Mouse (Mus musculus) ES-E14 (cell line): Measurements from ENCODE around the gene Ipo11. TPM values are rescaled to one million over a fixed set of nuclear protein-coding genes. Genes with fewer than 3 reads are reported as not detected.

Experiments
- DNase-seq: peaks from one replicate; pipeline ENCODE4 v3.0.0-alpha.2; 2013; ENCODE audit warnings: low read depth, low spot score
- H3K27ac ChIP-seq: 2 replicates; pipeline ENCODE4 v1.5.1; 2012; ENCODE audit warnings: low read depth, mild to moderate bottlenecking, low read length, moderate library complexity, mixed read lengths; ENCODE audit not compliant: poor library complexity, insufficient read depth, severe bottlenecking
- H3K36me3 ChIP-seq: 2 replicates; pipeline ENCODE4 v1.6.1; 2012; ENCODE audit warnings: mild to moderate bottlenecking, low read length, moderate library complexity, mixed read lengths; ENCODE audit not compliant: control insufficient read depth, poor library complexity, insufficient read depth, severe bottlenecking
- H3K4me1 ChIP-seq, 2 experiments: fragments of 150-350 bp in 1 of 2; sonication (generic) in 1 of 2; 2 replicates each; pipeline ENCODE4 v1.6.1; 2012; ENCODE audit warnings: low read length in 2 of 2, mild to moderate bottlenecking in 1 of 2, mixed read lengths in 1 of 2; ENCODE audit not compliant: control insufficient read depth in 2 of 2, insufficient read depth in 2 of 2, poor library complexity in 1 of 2
- H3K4me3 ChIP-seq, 2 experiments: fragments of 150-350 bp in 1 of 2; sonication (generic) in 1 of 2; 2 replicates each; pipeline ENCODE4 v1.5.1; 2012; ENCODE audit warnings: low read length in 2 of 2, low read depth in 1 of 2, mild to moderate bottlenecking in 1 of 2, mixed read lengths in 1 of 2; ENCODE audit not compliant: insufficient read depth in 1 of 2, poor library complexity in 1 of 2, severe bottlenecking in 1 of 2
- H3K9ac ChIP-seq: 2 replicates; pipeline ENCODE4 v1.6.1; 2012; ENCODE audit warnings: low read depth, mild to moderate bottlenecking, low read length, mixed read lengths; ENCODE audit not compliant: poor library complexity, insufficient read depth, severe bottlenecking
- H3K9me3 ChIP-seq: fragments of 150-350 bp; sonication (generic); 2 replicates; pipeline ENCODE4 v1.6.1; 2012; ENCODE audit warnings: low read depth, mild to moderate bottlenecking, low read length; ENCODE audit not compliant: control insufficient read depth, insufficient read depth
- CHD2 ChIP-seq: IDR thresholded peaks from 2 replicates; pipeline ENCODE4 v1.6.1; 2014; ENCODE audit warnings: mild to moderate bottlenecking, low read depth, low read length, inconsistent platforms
- HCFC1 ChIP-seq: IDR thresholded peaks from 2 replicates; pipeline ENCODE4 v1.6.1; 2012; ENCODE audit warnings: low read length, inconsistent platforms, borderline replicate concordance; ENCODE audit not compliant: insufficient read depth
- MAFK ChIP-seq: IDR thresholded peaks from 2 replicates; pipeline ENCODE4 v1.6.1; 2014; ENCODE audit warnings: mild to moderate bottlenecking, low read depth, low read length, inconsistent platforms; ENCODE audit not compliant: insufficient read depth
- ZC3H11A ChIP-seq: IDR thresholded peaks from 2 replicates; pipeline ENCODE4 v1.6.1; 2012; ENCODE audit warnings: low read depth, mild to moderate bottlenecking, inconsistent platforms, low read length, borderline replicate concordance
- ZNF384 ChIP-seq: IDR thresholded peaks from 2 replicates; pipeline ENCODE4 v1.6.1; 2012; ENCODE audit warnings: low read depth, low read length, inconsistent platforms
- in situ Hi-C, 2 experiments: fragments of 600-800 bp; cut with MboI; formaldehyde crosslinking; loops; one replicate each; pipeline ENCODE4 v1.15.1; 2025; ENCODE audit warnings: low sequenced_read_pairs in 2 of 2, inconsistent platforms in 1 of 2; ENCODE audit not compliant: unreplicated experiment in 2 of 2
- total RNA-seq: library from RNA; depleted of rRNA; stranded (reverse); fragments of 300-350 nt; gene quantifications from 2 replicates; pipeline ENCODE4 v1.2.3, GENCODE M21; 2012

Ipo11 gene
- total RNA-seq, 1 experiment: 68.6 TPM

GRCm38 (mm10) chr13:106954880-106955279 lies 18.1 kb upstream of the Ipo11 start:
- no peak for DNase-seq

GRCm38 (mm10) chr13:106947583-106947982 lies 10.8 kb upstream of the Ipo11 start:
- Histone ChIP-seq H3K4me3 (peak overlapping the region; percentile 78 to 97), H3K27ac (no peak overlapping the region), H3K4me1 (peaks cover 2% of the 10 kb centered on the region in 2 experiments; a peak in 1 of 4 replicates), H3K9me3 (no peaks in the 10 kb centered on the region), H3K36me3 (peaks cover 14% of the 10 kb centered on the region), H3K9ac (peak overlapping the region; percentile 97)
- no peak for DNase-seq
- no peak for TF ChIP-seq CHD2
- TF ChIP-seq ZC3H11A: no peak
- TF ChIP-seq MAFK: no peak
- no peak for TF ChIP-seq ZNF384
- no peak for TF ChIP-seq HCFC1
- in situ Hi-C loops: no loop called here

More at GRCm38 (mm10) chr13:106954880-106955279, 18.1 kb upstream of the Ipo11 start:
- Histone ChIP-seq H3K36me3 (peaks cover 26% of the 10 kb centered on the region), H3K27ac (no peak overlapping the region), H3K4me3 (no peak overlapping the region), H3K9me3 (no peaks in the 10 kb centered on the region), H3K9ac (no peak overlapping the region), H3K4me1 (no peaks in the 10 kb centered on the region)
- in situ Hi-C loops: no loop called here
- TF ChIP-seq MAFK (no peak), HCFC1 (no peak)

- Histone ChIP-seq H3K9ac (peak within 1 kb of the TSS; percentile 97), H3K4me1 (peaks cover 2% of the 10 kb centered on the region in 2 experiments; a peak in 1 of 4 replicates), H3K36me3 (peaks cover 12% of the 10 kb centered on the region), H3K9me3 (no peaks in the 10 kb centered on the region), H3K27ac (peak within 1 kb of the TSS; percentile 78), H3K4me3 (peak within 1 kb of the TSS; percentile 78 to 97)
- in situ Hi-C loops: no loop called here
- TF ChIP-seq HCFC1 (peak; percentile 92), CHD2 (peak; percentile 27; the same call in 1 of the 2 replicates), ZC3H11A (no peak), MAFK (no peak), ZNF384 (peak; percentile 6; the same call in 1 of the 2 replicates)
- peak; percentile 87 for DNase-seq
These were observed 10.1 kb upstream of the Ipo11 start, which contains the start of gene Dimt1 for GRCm38 (mm10) chr13:106946594-106947540. Gene Dimt1 (plus strand): TSS chr13:106947127.

- in situ Hi-C loops: no loop called here
- Histone ChIP-seq H3K9ac (no peak overlapping the region), H3K4me1 (peaks cover 2% of the 10 kb centered on the region in 2 experiments; a peak in 1 of 4 replicates), H3K27ac (no peak overlapping the region), H3K36me3 (peaks cover 10% of the 10 kb centered on the region), H3K9me3 (no peaks in the 10 kb centered on the region), H3K4me3 (no peak overlapping the region)
- DNase-seq: no peak
- TF ChIP-seq ZNF384 (peak; percentile 82), CHD2 (no peak), MAFK (no peak)
These were observed 8.8 kb upstream of the Ipo11 start for GRCm38 (mm10) chr13:106945518-106945917.
